Mouse (Mus musculus): ENCODE results near the gene Bod1l.

DNA sequence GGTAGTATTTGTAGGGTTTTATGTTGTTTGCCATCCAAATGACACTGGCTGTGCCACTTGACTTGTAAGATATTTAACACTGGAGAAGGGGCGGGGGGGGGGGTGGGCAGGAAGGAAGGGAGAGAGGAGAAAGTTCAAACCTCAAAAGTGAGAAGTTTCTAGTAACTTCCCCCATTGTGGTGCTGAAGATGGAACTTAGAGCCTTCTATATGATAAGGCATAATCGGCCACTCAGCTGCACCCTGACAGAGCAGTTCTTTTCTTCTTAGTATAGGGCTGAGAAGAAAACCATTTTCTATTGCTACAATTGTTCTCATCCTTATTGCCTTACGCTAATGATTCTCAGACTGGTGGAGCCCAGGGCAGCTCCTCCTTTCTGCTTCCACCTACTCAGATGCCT lies 32.8 kb downstream of the Bod1l start:
- no peak for TF ChIP-seq POLR2A (IDR thresholded peaks at IDR 0.05; ENCODE audit: insufficient read depth, low read depth, low read length)
- no peak for TF ChIP-seq CTCF (IDR thresholded peaks at IDR 0.05; ENCODE audit: insufficient read depth, low read depth, low read length)
